Mouse (Mus musculus) Patski (cell line): ENCODE measurements at regions not wholly inside any gene's neighbourhood (a gene's known extent, or its start where the extent isn't known, plus 50 kb on each side); places are given as distances from the start of the nearest gene placed in this dataset.

Source experiments
- ATAC-seq: fragments of 100-300 bp; one replicate; pipeline ENCODE4 v1.8.0; 2021
- CTCF ChIA-PET: fragments of 350-600 bp; sonication (Branson Sonifier 250); formaldehyde crosslinking; loops from one replicate; lab custom pipeline; 2022; ENCODE audit warnings: inconsistent platforms; lab: Charles Lee
- POLR2A ChIA-PET: fragments of 350-600 bp; sonication (Branson Sonifier 250); formaldehyde crosslinking; loops from one replicate; lab custom pipeline; 2022; ENCODE audit warnings: antibody characterized with exemption, inconsistent platforms; lab: Charles Lee
- DNase-seq: peaks from one replicate; pipeline ENCODE4 v3.0.0-alpha.2; 2011; ENCODE audit warnings: low read depth, low spot score
- H3K27me3 ChIP-seq: fragments of 371-371 bp; one replicate; pipeline ENCODE4 v1.5.1; 2021
- CTCF ChIP-seq: fragments of 100-300 bp; IDR thresholded peaks from one replicate; pipeline ENCODE4 v1.5.1; 2021
- in situ Hi-C: fragments of 300-500 bp; cut with MboI; formaldehyde crosslinking; loops from 3 replicates; pipeline ENCODE4 v1.11.1; 2018; ENCODE audit warnings: low pct_unique_long_range_greater_than_20kb, mixed read lengths

DNA sequence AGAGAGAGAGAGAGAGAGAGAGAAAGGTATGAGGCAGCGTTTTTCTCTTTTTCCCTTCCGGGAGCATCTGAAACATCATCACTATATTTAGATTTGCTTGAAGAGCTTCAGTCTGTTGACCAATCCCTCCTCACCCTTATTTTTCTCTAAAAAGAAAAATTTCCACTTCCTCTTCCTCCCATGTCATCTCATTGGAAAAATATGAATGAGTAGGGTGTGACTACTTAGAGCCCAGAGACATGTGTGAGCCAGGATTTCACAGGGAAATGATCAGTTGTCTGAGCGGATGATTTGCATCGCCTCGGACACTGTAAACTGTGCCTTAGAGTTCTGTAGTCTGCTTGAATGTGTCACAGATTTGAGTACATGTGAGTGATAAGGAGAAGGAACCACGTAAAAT lies 111.3 kb upstream of the Ptger4 start:
- TF ChIP-seq CTCF, result no peak
- ChIA-PET CTCF (no interaction called here), POLR2A (no interaction called here)
- in situ Hi-C loops, result no loop called here
- no peak for ATAC-seq
- H3K27me3 ChIP-seq, result no peaks in the 10 kb centered on the region
- DNase-seq, result no peak

DNA sequence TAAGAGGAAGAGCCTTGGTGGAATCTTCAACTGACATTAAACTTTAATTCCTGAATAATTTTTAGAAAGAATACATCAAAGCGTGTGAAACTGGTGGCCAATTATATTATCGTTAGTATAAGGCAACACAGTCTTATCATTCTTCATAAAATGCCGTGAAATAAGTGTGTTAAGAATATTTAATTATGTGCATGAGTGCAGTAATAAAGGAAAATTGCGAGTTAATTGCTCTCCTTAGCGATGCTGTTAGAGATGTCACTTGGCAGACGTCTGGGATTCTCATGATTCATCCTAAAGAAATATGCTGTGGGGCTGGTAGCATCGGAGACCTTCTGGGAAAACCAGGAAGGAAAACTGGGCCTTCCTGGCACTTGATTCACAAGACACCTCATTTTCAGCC lies 110.3 kb upstream of the Ptger4 start:
- ATAC-seq (no peak), DNase-seq (no peak)
- POLR2A ChIA-PET, result no interaction called here
- in situ Hi-C loops, result no loop called here
- CTCF ChIA-PET, result no interaction called here
- TF ChIP-seq CTCF, result no peak
- H3K27me3 ChIP-seq, result no peaks in the 10 kb centered on the region

DNA sequence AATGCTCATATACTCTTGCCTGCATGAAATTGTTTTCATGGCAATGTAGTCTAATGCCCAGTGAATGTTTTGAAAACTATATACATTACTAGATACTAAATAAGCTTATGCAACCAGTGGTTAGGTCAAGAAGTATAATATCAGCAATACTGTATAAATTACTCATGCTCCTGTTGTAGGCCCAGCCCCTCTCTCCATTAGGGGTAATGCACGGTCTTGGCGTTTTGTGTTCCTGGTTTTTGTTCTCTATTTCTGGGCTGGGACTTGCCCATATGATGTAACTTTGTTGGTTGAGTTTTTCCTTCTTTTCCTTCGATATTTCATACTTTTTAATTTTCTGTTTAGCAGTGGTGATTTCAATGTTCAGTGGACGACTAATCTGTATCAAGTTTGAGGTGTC lies 104.9 kb upstream of the Ptger4 start:
- in situ Hi-C loops, result no loop called here
- no peaks in the 10 kb centered on the region for H3K27me3 ChIP-seq
- DNase-seq (no peak), ATAC-seq (no peak)
- CTCF ChIA-PET, result no interaction called here
- POLR2A ChIA-PET, result no interaction called here
- TF ChIP-seq CTCF, result no peak

DNA sequence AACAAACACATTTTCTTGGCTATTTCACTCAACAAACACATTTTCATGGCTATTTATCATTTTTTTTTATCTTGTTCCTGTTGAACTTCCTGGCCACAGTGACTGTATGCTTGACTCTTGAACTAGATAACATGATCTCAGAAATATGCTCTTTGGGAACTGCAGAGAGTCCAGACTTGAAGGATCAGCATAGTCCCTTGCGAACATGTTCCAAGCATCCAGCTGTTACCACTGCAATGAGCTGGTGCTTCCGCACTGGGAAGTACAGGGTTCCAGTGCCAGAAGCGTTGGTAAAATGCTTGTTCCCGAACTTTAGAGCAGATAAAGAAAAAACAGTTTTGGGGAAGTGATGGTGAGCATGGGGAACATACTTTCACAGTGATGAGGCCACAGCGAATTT lies 103.7 kb upstream of the Ptger4 start:
- ChIA-PET POLR2A (no interaction called here), CTCF (no interaction called here)
- in situ Hi-C loops, result no loop called here
- ATAC-seq, result no peak
- no peaks in the 10 kb centered on the region for H3K27me3 ChIP-seq
- no peak for DNase-seq
- TF ChIP-seq CTCF, result no peak

DNA sequence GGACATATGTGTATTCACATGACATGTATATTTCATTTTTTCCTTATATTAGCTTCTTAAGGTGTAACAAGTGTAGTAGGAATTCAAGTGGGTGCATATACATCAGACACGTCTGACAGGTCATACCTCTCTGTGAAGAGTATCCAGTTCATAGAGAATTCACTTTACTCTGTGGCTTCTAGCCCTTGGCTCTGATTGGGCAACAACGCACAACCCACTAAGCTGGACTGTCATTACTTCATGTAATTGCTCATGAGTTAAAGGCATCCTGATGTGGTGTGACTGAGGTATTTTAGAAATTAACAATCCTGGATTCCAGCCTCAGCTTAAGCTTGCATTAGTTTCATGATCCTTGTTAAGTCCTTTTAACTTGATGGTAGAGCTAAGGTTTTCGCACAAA lies 103.0 kb upstream of the Ptger4 start:
- ATAC-seq, result no peak
- in situ Hi-C loops, result no loop called here
- ChIA-PET POLR2A (no interaction called here), CTCF (interaction anchor here (0.8 kb wide), 1 partner anchor 11 kb away, joined by 4 read pairs; no protein-coding TSS in a partner anchor)
- TF ChIP-seq CTCF, result no peak
- DNase-seq, result no peak
- H3K27me3 ChIP-seq, result no peaks in the 10 kb centered on the region

DNA sequence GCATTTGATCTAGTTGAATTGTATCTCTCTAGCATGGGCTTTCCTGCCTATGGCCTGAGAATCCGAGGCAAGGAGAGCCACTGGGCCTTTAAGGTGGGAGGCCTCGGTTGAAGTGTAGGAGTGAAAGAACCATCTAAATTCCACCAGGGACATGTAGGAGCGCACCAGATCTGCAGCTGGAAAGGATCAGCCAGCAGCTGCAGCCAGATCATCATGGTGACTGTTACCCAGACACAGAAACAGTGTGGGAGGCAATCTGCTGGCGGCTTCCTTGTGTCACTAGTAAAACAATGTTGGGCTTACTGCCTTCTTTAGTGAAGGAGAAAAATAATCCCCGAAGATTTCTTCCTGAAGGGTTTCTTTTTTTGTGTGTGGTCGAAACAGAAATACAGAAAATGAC lies 99.8 kb upstream of the Ptger4 start:
- TF ChIP-seq CTCF, result no peak
- in situ Hi-C loops, result no loop called here
- ATAC-seq (no peak), DNase-seq (no peak)
- ChIA-PET POLR2A (no interaction called here), CTCF (no interaction called here)
- H3K27me3 ChIP-seq, result no peaks in the 10 kb centered on the region

DNA sequence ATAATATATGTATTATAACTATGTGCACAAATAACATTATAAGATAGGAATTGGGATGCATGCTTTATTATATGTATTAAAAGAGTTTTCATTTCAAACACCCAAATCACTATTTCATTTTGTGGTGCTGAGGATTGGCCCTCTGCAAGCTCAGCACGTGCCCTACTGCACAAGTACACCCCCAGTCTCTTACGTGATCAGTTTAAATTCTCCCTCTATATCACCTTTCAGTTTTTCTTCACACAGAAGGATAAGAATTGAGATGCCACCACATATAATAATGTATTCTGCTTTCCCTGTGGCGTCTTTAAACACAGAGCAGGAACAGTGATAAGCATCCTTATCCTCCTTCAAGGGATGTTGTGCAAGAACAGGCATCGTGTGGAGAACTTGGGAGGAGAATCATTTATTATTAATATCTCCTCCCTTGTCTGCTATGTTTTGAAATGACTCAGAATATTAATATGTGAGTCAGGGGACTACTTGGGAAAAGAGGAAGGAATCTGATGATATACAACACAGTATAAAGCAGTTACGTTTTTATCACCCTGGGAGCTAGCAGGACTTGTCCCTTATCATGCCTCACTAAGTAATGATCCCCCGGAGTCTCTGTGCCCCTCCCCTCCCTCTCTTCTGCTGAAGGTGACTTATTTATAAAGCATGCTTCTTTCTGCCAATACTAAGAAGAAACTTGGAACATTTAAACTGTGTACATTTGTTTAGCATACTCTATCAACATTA lies 91.7 kb upstream of the Ptger4 start:
- H3K27me3 ChIP-seq, result no peaks in the 10 kb centered on the region
- no peak for DNase-seq
- TF ChIP-seq CTCF, result no peak
- in situ Hi-C loops, result no loop called here
- POLR2A ChIA-PET, result no interaction called here
- no peak for ATAC-seq
- CTCF ChIA-PET, result no interaction called here

DNA sequence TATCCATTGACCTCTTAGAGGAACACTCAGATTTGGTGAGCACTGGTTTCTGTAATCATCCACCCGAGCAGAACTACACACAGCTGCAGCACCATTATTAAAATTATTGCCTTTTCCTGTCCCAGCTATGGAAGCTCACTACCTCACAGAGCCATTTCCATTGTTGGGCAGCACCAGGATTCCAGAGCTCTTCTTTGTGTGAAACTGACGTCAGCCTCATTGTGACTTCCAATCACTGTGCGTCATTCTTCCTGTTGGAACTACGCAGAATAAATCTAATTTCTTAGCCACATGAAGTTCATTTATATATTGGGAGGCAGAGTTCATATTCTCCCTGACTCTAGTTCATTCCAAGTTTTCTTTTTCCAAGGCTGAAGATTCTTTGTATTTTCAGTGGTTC lies 83.0 kb upstream of the Ptger4 start:
- in situ Hi-C loops, result no loop called here
- POLR2A ChIA-PET, result no interaction called here
- no peak for ATAC-seq

DNA sequence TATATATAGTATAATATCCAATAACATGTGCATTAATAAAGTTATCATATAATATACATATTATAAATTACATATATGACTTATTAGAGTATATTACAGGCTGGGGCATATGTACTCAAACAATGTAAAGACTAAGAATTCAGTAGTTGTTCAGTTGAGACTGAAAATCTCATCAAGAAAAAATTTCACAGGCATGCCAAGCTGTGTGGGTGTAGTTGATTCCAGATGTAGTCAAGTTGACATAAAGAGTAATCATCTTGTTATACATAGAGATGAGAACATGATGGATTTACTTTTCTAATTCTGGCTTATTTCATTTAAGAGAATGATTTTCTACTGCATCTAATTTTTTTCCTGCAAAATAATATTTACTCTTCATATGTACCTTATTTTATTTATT lies 77.7 kb upstream of the Ptger4 start:
- no peak for DNase-seq
- POLR2A ChIA-PET, result no interaction called here
- no peak for ATAC-seq
- TF ChIP-seq CTCF, result no peak
- CTCF ChIA-PET, result interaction anchor here (3.0 kb wide), 1 partner anchor 13 kb away, joined by 8 read pairs; no protein-coding TSS in a partner anchor
- in situ Hi-C loops, result no loop called here
- H3K27me3 ChIP-seq, result no peaks in the 10 kb centered on the region

More for the DNA sequence above, 83.0 kb upstream of the Ptger4 start:
- no peak for DNase-seq
- TF ChIP-seq CTCF, result no peak
- no peaks in the 10 kb centered on the region for H3K27me3 ChIP-seq
- CTCF ChIA-PET, result no interaction called here

DNA sequence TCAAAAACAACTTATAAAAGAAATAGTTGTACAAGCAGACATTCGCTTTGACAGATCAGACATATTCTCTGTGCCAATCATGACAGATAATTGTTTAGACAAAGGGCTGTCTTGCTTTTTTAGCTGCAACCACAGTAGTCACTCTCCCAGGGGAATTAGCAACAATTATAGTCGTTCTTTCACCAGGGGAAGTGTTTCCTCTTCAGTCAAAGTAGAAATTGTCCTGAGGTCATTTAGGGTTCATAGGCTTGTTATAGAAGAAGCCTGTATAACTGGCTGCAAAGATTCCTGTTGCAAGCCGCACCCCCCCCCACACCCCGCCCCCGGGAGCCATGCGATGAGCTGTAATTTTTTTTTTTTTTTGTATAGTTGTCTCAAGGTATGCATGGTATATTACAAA lies 68.2 kb upstream of the Ptger4 start:
- ChIA-PET CTCF (no interaction called here), POLR2A (no interaction called here)
- no peak for ATAC-seq
- H3K27me3 ChIP-seq, result no peaks in the 10 kb centered on the region
- no peak for TF ChIP-seq CTCF
- in situ Hi-C loops, result no loop called here
- no peak for DNase-seq

DNA sequence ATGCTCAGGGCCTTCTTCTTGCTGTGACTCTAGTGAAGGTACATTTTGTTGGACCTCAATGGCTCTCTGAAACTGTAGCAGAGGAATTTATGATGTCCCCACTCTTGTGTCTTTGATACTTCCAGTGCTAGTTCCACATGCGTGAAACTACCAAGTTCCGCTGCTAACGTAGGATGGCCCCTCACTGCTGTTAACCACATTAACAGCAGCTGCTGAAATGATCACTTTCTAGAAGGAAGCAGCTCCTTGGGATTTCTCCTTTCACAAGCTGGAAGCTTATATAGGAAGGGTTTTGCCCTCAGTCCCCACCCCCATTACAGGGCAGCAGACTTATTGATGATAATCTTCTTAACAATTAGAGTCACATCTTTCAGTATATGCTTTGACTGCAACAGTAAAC lies 66.0 kb upstream of the Ptger4 start:
- POLR2A ChIA-PET, result no interaction called here
- ATAC-seq (no peak), DNase-seq (no peak)
- H3K27me3 ChIP-seq, result no peaks in the 10 kb centered on the region
- in situ Hi-C loops, result no loop called here
- CTCF ChIA-PET, result interaction anchor here (2.9 kb wide), 1 partner anchor 12 kb away, joined by 8 read pairs; no protein-coding TSS in a partner anchor
- TF ChIP-seq CTCF, result no peak

DNA sequence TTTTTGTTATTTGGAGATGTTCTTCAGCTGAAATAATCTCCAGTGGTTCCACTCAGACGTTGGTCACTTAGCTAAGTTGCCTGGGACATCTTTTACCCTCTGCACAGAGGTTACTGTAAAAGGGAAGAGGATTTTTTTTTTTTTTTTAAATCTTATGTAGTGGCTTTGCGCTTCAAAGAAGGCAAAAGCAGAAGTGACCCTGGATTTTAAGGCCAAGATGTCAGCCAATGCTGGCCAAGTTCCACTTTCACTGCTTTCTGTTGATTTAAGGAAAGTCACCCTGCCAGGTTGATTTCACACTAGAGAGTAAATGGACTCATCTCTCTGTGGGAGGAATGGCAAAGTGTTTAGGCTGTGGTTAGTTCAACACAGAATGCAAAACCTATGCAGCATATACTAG lies 58.4 kb upstream of the Ptger4 start:
- in situ Hi-C loops, result no loop called here

More for the DNA sequence above, 58.4 kb upstream of the Ptger4 start:
- no peaks in the 10 kb centered on the region for H3K27me3 ChIP-seq
- DNase-seq (no peak), ATAC-seq (no peak)
- ChIA-PET POLR2A (no interaction called here), CTCF (no interaction called here)
- TF ChIP-seq CTCF, result no peak
